Mouse (Mus musculus): Measurements from ENCODE around the gene Rtp2. TPM values are rescaled to one million over a fixed set of nuclear protein-coding genes. Genes with fewer than 3 reads are reported as not detected.

The Rtp2 gene
- not detected for total RNA-seq (2021)

DNA sequence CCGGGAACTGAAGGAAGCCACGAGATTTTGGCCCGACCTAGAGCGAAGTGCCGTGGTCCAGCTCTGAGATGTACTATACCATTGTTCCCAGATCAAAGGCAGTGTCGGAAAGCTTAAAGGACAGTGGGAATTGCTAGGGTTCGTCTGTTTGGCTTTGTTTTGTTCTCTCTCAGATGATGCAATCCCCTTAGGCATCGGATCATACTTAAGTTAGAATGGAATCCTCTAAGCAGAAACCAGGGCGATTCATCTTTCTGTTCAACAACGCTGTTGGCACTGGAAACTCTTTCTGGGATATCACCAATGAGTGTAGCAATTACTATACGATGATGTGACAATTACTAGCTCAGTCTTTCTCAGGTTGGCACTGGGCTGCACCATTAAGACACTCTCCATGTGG is at the start of gene Rtp2:
TSS of gene Rtp2 (minus strand) at position 101 of the 400 bp plus-strand sequence.
- no peak for DNase-seq (ENCODE audit: low spot score in 2 of 2)
- intact Hi-C loops (cut with DNase I): no loop called here

DNA sequence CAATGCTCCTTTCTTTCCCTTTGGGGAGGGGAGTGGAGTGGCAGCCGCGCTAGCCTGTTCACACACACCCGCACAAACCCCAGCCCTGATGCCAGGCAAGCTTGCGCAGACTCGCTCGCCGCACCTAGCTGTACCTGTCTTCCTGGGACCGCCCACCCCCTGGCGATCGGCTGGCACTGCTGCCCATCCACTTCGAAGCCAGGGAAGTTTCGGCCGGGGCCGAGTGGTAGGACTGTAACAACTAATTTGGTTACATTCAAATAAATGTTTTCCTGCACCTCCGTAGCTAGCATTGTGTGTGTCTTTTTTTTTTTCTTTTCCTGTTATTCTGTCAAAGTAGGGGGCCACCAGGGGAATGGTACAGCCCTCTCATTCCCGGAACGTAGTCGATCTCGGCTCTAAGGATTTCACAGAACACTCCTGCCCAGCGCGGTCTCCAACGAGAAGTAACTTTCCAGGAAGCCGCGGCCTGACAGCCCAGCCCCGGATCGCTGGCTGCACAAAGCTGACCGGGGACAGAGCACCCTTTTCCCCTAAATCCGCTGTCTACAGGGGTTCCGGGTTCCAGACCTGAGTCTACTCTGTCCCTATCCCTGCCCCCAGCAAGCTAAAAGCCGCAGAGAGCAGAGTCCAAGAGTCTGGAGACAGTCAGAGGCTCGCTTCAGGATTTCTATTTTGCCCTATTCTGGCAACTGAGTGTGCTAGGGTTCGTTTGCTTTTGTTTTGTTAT is 49.0 kb upstream of the Rtp2 start:
- DNase-seq (ENCODE audit: low spot score in 2 of 2): no peak

DNA sequence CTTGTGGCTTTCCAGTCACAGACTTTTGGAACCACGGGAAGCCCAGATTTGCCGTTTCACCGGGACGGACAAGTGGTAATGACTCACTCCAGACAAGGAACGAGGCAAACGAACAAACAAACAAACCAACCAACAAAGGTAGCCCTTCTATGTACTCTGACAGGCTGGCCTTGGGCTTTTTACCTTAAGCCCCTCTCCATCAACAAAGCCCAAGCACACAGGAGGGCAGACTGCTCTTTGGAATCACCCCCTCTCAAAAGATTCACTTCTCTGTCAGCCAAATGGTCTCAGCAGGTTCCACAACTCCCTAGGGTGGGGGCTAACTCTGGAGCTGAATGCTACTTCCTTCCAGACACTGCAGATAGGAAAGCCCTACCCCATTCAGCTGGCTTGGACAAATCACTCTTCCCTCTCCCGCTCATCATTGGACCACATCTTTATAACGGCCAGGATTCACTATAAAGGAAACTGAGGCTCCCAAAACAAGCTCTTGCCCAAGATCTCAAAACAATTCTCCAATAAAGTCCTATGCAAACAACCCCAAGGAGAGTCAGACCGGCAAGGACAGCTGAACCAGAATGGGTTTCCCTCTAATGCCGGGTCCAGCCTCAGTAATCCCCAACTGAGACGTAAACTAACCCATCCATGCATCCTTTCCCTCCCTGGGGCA is 48.1 kb upstream of the Rtp2 start:
- DNase-seq (ENCODE audit: low spot score in 2 of 2): no peak
- intact Hi-C loops (cut with DNase I): loop anchor here (10.0 kb wide), 6 partner anchors 644 to 1974 kb away; no protein-coding TSS in a partner anchor

More for the DNA sequence above, 49.0 kb upstream of the Rtp2 start:
- intact Hi-C loops (cut with DNase I): loop anchor here (10.0 kb wide), 6 partner anchors 644 to 1974 kb away; no protein-coding TSS in a partner anchor

- no peak for DNase-seq (ENCODE audit: low spot score in 2 of 2)
- intact Hi-C loops (cut with DNase I): no loop called here
Observed at GRCm38 (mm10) chr16:23979446-23979845, 47.3 kb upstream of the Rtp2 start.

GRCm38 (mm10) chr16:23978495-23978894 is 46.3 kb upstream of the Rtp2 start:
- intact Hi-C loops (cut with DNase I): no loop called here
- DNase-seq (ENCODE audit: low spot score in 2 of 2): no peak

DNA sequence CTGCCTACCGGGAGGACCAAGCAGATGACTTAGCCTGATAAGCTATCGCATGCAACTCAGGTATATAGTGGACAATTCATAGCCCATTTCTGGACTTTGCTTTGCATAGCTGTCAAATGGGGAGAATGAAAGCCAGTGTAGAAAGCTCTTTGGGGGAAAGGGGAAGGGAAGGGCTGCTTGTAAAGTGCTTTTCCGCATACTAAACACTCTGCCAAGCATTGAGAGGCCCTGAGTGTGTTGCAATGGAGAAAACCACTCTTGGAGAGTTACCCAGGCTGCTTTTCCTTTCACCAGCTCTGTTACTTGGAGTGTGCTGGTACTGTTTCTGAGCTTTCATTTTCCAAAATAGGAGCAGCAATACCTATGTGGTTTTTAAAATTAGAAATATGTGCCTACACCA is 45.5 kb upstream of the Rtp2 start:
- intact Hi-C loops (cut with DNase I): no loop called here
- DNase-seq (ENCODE audit: low spot score in 2 of 2): no peak

- no peak for DNase-seq (ENCODE audit: low spot score in 2 of 2)
- intact Hi-C loops (cut with DNase I): no loop called here
Observed at GRCm38 (mm10) chr16:23976196-23976595, 44.0 kb upstream of the Rtp2 start.

GRCm38 (mm10) chr16:23973635-23974367 is 41.6 kb upstream of the Rtp2 start:
- intact Hi-C loops (cut with DNase I): no loop called here

DNA sequence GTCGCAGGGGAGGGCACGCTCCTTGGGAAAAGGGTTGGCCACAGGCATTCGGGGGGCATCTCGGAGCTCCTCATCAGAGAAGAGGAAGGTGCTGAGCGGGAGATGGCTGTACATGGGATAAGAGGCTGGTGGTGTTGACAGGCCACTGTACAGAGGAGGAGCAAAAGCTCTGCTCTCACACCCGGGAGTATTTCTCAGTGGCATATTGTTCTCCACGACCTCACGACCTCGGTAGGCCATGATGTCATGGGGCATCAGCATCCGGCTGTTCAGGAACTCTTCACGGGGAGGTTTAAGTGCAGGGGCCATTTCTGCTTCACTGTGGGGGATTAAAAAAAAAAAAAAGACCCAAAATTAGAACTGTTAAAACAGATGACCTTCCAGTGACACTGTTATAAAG is 40.7 kb upstream of the Rtp2 start:
- no peak for DNase-seq (ENCODE audit: low spot score in 2 of 2)
- intact Hi-C loops (cut with DNase I): no loop called here

More at GRCm38 (mm10) chr16:23973635-23974367, 41.6 kb upstream of the Rtp2 start:
- no peak for DNase-seq (ENCODE audit: low spot score in 2 of 2)

- intact Hi-C loops (cut with DNase I): no loop called here
- DNase-seq (ENCODE audit: low spot score in 2 of 2): no peak
Observed at GRCm38 (mm10) chr16:23972126-23972740, 40.0 kb upstream of the Rtp2 start.

DNA sequence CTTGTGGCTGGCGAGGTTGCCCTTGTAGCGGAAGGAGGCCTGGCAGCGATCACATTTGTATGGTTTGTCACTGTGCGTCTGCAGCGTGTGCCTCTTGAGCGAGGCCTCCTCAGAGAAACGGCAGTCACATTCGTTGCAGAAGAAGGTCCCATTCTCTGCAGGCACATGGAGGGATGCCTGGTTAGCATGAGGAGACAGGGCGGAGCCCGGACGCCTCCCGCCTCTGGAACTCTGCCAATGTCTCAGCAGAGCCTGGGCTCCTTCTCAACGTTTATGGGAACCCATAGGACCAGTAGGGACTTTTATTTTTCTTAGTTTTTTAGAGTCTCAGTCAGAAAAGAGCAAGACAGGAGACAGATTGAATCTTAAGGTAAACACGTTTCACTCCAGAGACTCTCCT is 37.7 kb upstream of the Rtp2 start:
- no peak for DNase-seq (ENCODE audit: low spot score in 2 of 2)
- intact Hi-C loops (cut with DNase I): no loop called here

DNA sequence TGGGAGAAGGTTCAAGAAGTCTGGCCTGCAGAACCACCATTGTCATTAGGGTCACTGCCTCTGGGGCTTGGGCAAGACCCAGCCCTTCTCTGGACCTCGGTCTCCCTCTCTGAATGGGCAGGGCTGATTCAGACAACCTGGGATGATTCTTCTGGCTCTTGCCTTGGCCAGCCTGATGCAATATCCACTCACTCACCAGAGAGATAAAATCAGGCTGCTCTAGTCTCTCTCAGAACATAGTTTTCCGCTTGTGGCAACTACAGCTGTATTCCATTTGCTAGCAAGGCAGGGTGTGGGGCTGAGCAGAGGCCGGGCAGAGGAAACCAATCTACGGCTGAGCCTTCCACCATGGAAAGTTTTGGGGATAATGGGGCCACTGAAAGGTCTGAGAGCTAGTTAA is 36.7 kb upstream of the Rtp2 start:
- intact Hi-C loops (cut with DNase I): no loop called here
- DNase-seq (ENCODE audit: low spot score in 2 of 2): no peak

DNA sequence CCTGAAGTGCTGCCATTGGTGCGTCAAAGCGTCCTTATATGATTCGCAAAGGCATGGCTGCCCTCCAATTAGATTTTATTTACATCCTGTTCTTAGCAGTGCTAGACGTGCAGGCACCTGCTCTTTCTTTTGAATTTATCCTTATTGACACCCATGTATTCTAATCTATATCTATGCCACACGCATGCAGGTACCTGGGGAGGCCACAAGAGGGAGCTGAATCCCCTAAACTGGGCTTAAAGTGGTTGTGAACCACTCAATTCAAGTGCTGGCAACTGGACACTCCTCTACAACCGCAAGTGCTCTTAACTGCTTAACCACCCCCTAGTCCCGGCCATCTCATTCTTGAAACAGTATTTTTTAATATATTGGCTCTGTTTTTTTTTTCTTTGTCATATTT is 35.1 kb upstream of the Rtp2 start:
- DNase-seq (ENCODE audit: low spot score in 2 of 2): no peak
- intact Hi-C loops (cut with DNase I): no loop called here

DNA sequence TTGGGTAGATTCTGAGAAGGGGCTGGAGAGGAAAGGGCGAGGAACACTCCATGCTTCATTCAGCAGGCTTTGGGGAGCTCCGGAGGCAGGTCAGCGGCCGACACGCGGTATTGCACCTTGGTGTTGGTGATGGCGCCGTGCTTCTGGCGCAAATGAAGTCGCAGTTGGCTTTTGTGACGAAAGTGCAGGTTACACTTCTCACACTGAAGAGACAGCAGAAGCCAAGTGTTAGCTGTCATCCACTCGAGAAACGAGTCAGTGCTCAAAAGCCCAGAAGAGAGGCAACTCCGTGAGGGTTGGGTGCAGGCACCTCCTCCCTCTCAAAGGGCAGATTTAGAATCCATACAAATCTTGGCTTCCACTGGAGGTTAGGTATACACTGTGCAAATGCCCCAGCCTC is 33.9 kb upstream of the Rtp2 start:
- intact Hi-C loops (cut with DNase I): no loop called here
- DNase-seq (ENCODE audit: low spot score in 2 of 2): no peak

GRCm38 (mm10) chr16:23964706-23965367 is 32.6 kb upstream of the Rtp2 start:
- intact Hi-C loops (cut with DNase I): no loop called here

DNA sequence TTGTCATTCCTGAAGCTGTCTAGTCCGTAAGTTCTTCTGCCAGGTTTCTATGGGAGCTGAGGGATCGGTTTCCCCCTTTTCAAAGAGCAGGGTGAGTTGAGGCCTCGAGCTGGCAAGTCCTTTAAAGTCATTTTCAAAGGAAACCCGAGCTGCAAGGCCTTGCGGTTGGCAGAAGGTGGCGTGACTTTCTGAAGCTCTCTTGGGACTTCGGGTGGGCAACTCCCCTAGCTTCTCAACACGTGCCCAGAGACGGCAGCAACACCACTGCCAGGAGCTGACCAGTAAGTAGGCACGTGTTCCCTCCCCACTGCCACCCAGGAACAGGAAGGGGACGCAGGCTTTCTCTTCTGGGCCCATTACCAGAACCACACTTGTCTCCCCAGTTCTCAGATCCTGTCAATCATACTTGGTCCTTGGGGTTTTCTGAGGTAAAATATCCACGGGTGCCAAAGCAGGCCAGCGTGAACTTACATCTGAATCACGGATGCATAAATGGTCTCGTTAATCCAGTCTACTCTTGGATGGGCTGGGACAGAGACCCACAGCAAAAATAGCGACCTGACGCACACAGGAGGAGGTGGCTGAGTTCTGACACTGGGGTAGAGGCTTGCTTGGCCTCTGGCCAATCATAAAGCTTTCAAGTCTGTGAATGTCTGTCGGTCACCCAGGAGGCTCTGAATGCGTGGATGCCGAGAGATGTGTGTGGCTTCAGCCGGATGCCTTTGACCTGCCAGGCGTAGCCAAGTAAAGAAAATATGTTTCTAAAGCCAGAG is 31.9 kb upstream of the Rtp2 start:
- DNase-seq (ENCODE audit: low spot score in 2 of 2): no peak
- intact Hi-C loops (cut with DNase I): no loop called here

More at GRCm38 (mm10) chr16:23964706-23965367, 32.6 kb upstream of the Rtp2 start:
- DNase-seq (ENCODE audit: low spot score in 2 of 2): no peak

GRCm38 (mm10) chr16:23962401-23962800 is 30.2 kb upstream of the Rtp2 start:
- DNase-seq (ENCODE audit: low spot score in 2 of 2): no peak
- intact Hi-C loops (cut with DNase I): no loop called here

GRCm38 (mm10) chr16:23958938-23959337 is 26.7 kb upstream of the Rtp2 start:
- intact Hi-C loops (cut with DNase I): no loop called here
- DNase-seq (ENCODE audit: low spot score in 2 of 2): no peak

GRCm38 (mm10) chr16:23953959-23954260 is 21.7 kb upstream of the Rtp2 start:
- intact Hi-C loops (cut with DNase I): loop anchor here (1.0 to 5.0 kb wide), 3 partner anchors 57 to 502 kb away; no protein-coding TSS in a partner anchor
- DNase-seq (ENCODE audit: low spot score in 2 of 2): no peak
